Mouse (Mus musculus) erythroblast, embryonic 14.5 days (primary cell): ENCODE measurements around the gene Zcchc24. TPM values are rescaled to one million over a fixed set of nuclear protein-coding genes. Genes with fewer than 3 reads are reported as not detected.

Experiments
- H3K27me3 ChIP-seq: 2 replicates; pipeline ENCODE4 v1.6.1; 2012; ENCODE audit warnings: inconsistent platforms; ENCODE audit not compliant: control insufficient read depth
- H3K36me3 ChIP-seq: 2 replicates; pipeline ENCODE4 v1.6.1; 2012; ENCODE audit warnings: mild to moderate bottlenecking, inconsistent platforms; ENCODE audit not compliant: control insufficient read depth
- H3K4me1 ChIP-seq: 2 replicates; pipeline ENCODE4 v1.6.1; 2012; ENCODE audit warnings: inconsistent platforms; ENCODE audit not compliant: control insufficient read depth
- H3K4me3 ChIP-seq: replicated peaks from 2 replicates; pipeline ENCODE3; 2012; ENCODE audit warnings: moderate library complexity, mild to moderate bottlenecking, inconsistent platforms
- H3K9me3 ChIP-seq: 2 replicates; pipeline ENCODE4 v1.6.1; 2012; ENCODE audit warnings: low read length, inconsistent platforms, mixed read lengths; ENCODE audit not compliant: control insufficient read depth
- GATA1 ChIP-seq: IDR thresholded peaks from 2 replicates; pipeline ENCODE4 v1.6.1; 2012; ENCODE audit warnings: low read length, inconsistent platforms, mixed read lengths
- TAL1 ChIP-seq: IDR thresholded peaks from 3 replicates; pipeline ENCODE4 v1.6.1; 2012; ENCODE audit warnings: low read length, inconsistent platforms, mixed read lengths
- polyA plus RNA-seq: library from polyadenylated mRNA; stranded (reverse); fragments of >175 nt; gene quantifications from 2 replicates; pipeline ENCODE4 v1.2.3, GENCODE M21; 2012

Gene Zcchc24
- polyA plus RNA-seq, 1 experiment: 0.04 TPM

DNA sequence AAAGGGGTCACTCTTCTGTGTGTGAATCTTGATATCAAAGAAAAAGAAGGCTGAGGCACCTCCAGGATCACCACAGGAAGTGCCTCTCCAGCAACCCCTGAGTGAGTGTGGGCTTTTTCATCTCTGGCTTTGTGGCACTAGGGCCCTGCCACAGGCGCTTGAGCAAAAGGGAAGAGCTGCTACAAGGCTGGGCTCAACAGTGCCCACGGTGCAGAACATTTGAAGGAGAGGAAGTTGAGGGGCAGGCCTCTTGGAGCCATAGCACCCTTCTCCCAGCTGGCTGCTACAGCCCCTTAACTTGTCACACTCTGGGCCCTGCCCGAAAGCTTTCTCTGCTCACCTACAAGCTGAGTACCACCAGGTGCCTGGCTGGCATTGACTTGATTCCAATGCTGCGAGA, 16.4 kb upstream of the Zcchc24 start:
- Histone ChIP-seq H3K27me3 (no peaks in the 10 kb centered on the region), H3K9me3 (no peaks in the 10 kb centered on the region), H3K4me1 (no peaks in the 10 kb centered on the region), H3K4me3 (no peak overlapping the region), H3K36me3 (no peaks in the 10 kb centered on the region)
- no peak for TF ChIP-seq GATA1
- TF ChIP-seq TAL1: no peak

DNA sequence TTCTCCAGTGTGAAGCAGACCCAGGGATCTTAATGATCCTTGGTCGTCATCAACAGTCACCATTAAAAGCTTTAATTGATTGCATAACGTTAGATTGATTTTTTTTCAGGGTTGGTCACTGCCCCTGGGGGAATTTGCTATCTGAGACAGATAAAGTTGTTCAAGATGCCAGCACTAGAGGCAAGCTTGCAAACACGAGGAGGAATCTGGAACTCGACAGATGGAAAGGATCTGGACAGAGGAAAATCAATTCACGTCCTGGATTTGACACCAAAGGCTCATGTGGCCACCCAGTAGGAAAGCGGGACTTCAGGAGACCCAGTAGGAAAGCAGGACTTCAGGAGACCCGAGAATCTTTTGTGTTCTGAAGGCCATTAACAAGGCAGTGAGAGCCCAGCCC, 14.4 kb upstream of the Zcchc24 start:
- TF ChIP-seq GATA1: no peak
- TF ChIP-seq TAL1: no peak

DNA sequence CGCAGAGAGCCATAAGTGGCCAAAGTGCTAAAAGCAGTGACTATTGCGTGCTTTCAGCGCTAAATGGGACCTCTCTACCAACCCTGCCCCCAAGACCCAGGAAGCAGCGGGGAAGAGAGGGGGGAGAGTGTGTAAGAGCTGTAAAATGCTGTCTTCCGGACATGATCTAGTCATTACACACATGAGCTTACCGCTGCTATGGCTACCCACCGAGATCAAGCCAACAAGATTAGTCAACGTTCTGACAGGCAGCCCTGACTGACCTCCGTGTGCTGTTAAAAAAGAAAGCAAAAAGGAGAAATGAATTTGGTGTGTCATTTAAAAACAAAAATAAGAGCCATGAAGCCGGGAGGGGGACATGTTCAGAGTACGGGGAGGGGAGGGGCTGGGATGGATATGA, 11.8 kb upstream of the Zcchc24 start:
- H3K4me1 ChIP-seq: no peaks in the 10 kb centered on the region
- no peaks in the 10 kb centered on the region for H3K27me3 ChIP-seq
- no peak for TF ChIP-seq GATA1
- no peak for TF ChIP-seq TAL1
- H3K9me3 ChIP-seq: no peaks in the 10 kb centered on the region
- H3K4me3 ChIP-seq: no peak overlapping the region
- H3K36me3 ChIP-seq: no peaks in the 10 kb centered on the region

More for the DNA sequence above, 14.4 kb upstream of the Zcchc24 start:
- no peaks in the 10 kb centered on the region for H3K9me3 ChIP-seq
- no peaks in the 10 kb centered on the region for H3K36me3 ChIP-seq
- H3K4me1 ChIP-seq: no peaks in the 10 kb centered on the region
- no peak overlapping the region for H3K4me3 ChIP-seq
- no peaks in the 10 kb centered on the region for H3K27me3 ChIP-seq

DNA sequence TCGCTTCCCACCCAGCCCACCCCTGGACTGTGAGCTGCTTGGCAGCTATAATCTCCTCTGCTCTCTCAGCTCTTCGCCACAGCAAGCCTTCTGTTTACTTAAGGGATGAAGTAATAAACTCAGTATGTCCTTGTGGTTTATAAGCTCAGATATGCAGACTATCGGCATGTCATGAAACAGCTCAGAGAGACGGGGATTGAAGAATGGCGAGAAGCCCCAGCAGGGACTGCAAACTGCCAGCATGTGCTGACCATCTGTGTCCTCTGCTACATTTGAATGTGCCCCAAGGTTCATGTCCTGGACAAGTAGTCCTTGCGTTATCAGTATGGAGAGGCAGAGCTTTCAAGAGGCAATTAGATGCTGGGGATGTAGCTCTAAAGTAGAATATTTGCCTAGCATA, 7.5 kb upstream of the Zcchc24 start:
- Histone ChIP-seq H3K36me3 (no peaks in the 10 kb centered on the region), H3K4me3 (no peak overlapping the region), H3K27me3 (no peaks in the 10 kb centered on the region), H3K4me1 (no peaks in the 10 kb centered on the region), H3K9me3 (no peaks in the 10 kb centered on the region)
- TF ChIP-seq GATA1 (no peak), TAL1 (no peak)

DNA sequence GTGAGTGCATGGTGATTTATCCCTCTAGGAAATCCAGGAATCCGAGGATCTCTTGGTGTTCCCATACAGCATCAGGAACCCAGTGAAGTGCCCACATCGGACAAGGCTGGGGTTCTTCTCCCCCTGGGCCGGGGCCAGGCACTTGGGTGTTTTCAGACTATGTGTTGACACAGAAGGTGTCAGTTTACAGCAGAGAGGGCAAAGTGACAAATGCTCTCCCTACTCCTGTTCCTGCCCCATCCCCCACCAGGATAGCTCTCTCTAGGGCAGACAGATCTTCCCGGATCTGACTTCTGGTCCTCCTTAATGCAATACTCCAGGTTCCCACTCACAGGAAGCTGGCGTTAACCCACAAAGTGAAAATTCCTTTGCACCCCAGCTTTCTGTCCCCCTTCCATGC, 5.3 kb upstream of the Zcchc24 start:
- Histone ChIP-seq H3K36me3 (no peaks in the 10 kb centered on the region), H3K4me3 (no peak overlapping the region), H3K9me3 (no peaks in the 10 kb centered on the region), H3K4me1 (no peaks in the 10 kb centered on the region; the same call in 1 of the 2 replicates), H3K27me3 (peaks cover 7% of the 10 kb centered on the region; the same call in 1 of the 2 replicates)
- TF ChIP-seq GATA1: no peak
- TF ChIP-seq TAL1: no peak

DNA sequence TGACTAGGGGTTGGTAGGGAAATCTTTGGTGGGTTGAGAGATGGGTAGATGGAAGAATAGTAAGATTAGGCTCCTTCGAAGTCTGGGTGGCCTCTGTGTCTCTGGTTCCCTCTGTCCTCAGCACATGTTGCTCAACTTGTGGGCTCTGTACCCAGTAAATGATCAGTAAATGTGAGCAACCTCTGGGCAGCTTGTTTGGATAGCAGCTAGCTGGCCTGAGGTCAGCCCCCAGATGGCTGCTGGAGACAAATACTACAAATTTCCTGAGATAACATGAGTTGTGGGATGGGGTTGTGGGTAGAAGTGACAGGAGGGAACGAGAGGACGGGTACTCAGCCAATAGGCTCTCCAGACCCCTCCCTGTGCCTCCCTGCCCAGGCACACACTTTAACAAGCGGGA, 4.2 kb upstream of the Zcchc24 start:
- Histone ChIP-seq H3K27me3 (peaks cover 17% of the 10 kb centered on the region), H3K4me3 (no peak overlapping the region), H3K36me3 (no peaks in the 10 kb centered on the region), H3K9me3 (no peaks in the 10 kb centered on the region), H3K4me1 (peaks cover 11% of the 10 kb centered on the region)
- TF ChIP-seq TAL1 (no peak), GATA1 (no peak)

DNA sequence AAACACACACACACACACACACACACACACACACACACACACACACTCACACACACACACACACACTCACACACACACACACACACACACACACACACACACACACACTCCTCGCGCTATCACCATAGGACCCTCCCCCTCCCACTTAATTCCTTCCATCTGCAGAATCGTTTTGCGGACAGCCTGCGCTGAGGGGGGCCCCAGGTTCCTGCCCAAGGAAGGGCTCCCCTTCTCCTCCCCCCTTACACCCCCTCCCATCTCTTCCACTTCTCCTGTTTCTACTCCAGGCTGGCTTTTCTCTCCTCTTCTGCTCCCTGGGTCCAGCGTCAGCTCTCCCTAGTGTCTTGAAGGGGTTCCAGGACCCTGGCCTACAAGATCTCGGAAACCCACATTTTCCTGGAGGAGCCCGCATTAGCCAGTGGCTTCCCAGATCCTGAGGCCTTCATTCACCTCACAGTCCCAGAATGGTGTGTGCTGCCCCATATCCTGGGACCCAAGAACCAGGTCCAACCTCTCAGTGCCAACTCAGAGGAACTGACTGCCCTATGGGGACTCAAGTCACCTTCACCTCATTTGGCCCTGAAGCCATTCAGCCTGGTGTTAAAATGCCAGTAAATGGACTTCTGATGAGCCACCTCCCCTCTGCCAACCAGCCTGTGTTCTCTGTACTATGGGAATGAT, 927 bp upstream of the Zcchc24 start:
- H3K4me3 ChIP-seq: no peak overlapping the region

DNA sequence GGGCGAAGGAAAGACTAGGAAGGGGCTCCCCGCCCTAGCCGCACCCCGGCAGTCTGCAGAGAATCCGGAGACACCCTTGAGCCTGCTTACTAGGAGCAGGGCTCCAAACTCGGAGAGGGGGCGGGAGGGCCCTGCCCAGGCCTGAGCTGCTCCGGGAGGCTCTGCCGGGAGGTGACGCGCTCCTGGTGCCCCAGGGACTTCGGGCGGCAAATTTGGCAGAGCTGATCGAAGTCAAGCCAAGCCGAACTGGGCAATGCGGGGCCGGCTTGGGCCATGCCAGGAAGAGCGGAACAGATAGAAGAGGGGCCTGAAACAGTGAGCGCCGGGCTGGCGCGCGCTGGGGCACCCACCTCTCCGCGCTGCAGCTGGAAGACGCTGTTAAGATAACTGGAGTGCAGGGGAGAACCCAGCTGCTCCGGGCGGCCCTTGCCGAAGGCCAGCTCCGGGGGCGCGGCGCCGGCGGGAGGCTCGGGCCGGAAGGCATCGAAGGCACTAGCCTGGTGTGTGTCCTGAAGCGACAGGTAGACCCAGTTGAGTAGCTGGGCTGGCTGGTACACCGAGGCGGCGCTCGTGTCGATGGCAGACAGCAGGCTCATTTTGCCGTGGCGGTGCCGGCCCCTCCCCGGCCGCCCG, 462 bp downstream of the Zcchc24 start:
- H3K4me1 ChIP-seq: peaks cover 19% of the 10 kb centered on the region
- no peaks in the 10 kb centered on the region for H3K9me3 ChIP-seq
- H3K36me3 ChIP-seq: no peaks in the 10 kb centered on the region
- peak overlapping the region; percentile 65 for H3K4me3 ChIP-seq
- H3K27me3 ChIP-seq: peaks cover 25% of the 10 kb centered on the region
- TF ChIP-seq GATA1: no peak
- TF ChIP-seq TAL1: no peak

More for the DNA sequence above, 927 bp upstream of the Zcchc24 start:
- no peaks in the 10 kb centered on the region for H3K9me3 ChIP-seq
- peaks cover 25% of the 10 kb centered on the region for H3K27me3 ChIP-seq
- no peaks in the 10 kb centered on the region for H3K36me3 ChIP-seq
- TF ChIP-seq TAL1: no peak
- TF ChIP-seq GATA1: no peak
- peaks cover 19% of the 10 kb centered on the region for H3K4me1 ChIP-seq

DNA sequence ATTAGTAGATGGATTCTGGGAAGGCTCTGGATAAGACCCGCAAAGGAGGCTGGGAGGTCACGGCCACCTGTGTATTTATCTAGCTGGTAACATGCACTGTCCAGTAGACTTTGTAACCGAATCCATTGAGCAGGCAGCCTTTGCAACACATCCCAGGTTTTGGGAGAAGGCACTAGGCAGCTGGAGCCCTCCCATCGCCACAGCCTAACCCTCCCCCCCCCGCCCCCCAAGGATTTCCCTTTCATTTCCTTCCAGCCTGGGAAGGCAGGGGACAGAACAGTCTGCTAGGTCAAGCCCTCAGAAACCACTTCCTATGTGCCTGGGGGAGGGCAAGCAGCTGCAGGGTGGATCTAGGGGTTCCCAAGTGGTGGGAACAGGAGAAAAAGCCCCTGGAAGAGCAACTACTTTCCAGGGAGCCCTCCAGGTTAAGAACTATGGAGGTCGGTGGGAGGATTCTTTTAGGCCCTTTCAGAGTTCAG, 1.1 kb downstream of the Zcchc24 start:
- TF ChIP-seq GATA1 (no peak), TAL1 (no peak)
- Histone ChIP-seq H3K9me3 (no peaks in the 10 kb centered on the region), H3K27me3 (peaks cover 25% of the 10 kb centered on the region), H3K4me3 (peak overlapping the region; percentile 65), H3K4me1 (peaks cover 19% of the 10 kb centered on the region), H3K36me3 (no peaks in the 10 kb centered on the region)
